Mouse (Mus musculus): ENCODE measurements around the gene Erbb2. TPM values are rescaled to one million over a fixed set of nuclear protein-coding genes. Genes with fewer than 3 reads are reported as not detected.

The Erbb2 gene
- polyA plus RNA-seq, 1 experiment: 105 TPM

DNA sequence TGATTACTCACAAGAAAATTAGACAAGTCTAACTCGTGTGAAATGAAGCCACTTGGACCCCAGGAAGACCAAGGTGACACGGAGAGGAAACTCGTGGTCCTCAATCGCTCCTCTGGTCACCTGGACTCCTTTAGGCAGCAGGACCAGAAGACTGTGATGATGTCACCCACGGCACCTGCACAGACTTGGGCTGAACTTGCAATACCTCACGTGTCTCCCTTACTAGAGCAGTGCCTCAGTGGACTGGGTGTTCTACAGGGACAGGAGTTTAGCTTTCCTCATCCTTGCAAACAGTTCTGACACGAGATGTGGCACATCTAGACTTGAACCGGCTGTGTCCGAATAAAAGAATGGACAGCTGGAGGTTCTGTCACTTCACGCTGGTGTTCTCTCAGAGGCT is 69.8 kb downstream of the Erbb2 start:
- Histone ChIP-seq H3K36me3 (ENCODE audit: control insufficient read depth, insufficient read depth, low read length) (no peaks in the 10 kb centered on the region), H3K4me1 (ENCODE audit: control insufficient read depth, insufficient read depth, insufficient read length, low read length) (no peaks in the 10 kb centered on the region), H3K4me3 (ENCODE audit: low read depth, low read length) (no peak overlapping the region), H3K27ac (ENCODE audit: insufficient read depth, low read depth, low read length) (no peak overlapping the region), H3K27me3 (ENCODE audit: control insufficient read depth, insufficient read depth, low read length) (no peaks in the 10 kb centered on the region; the same call in 1 of the 2 replicates)
- 70% methylated on average over 10 of the region's 10 CpGs for WGBS
- TF ChIP-seq POLR2A (IDR thresholded peaks at IDR 0.05; ENCODE audit: low read depth, low read length) (no peak), CTCF (IDR thresholded peaks at IDR 0.05; ENCODE audit: extremely low read depth, insufficient read length, insufficient replicate concordance, low read depth, low read length) (no peak)

DNA sequence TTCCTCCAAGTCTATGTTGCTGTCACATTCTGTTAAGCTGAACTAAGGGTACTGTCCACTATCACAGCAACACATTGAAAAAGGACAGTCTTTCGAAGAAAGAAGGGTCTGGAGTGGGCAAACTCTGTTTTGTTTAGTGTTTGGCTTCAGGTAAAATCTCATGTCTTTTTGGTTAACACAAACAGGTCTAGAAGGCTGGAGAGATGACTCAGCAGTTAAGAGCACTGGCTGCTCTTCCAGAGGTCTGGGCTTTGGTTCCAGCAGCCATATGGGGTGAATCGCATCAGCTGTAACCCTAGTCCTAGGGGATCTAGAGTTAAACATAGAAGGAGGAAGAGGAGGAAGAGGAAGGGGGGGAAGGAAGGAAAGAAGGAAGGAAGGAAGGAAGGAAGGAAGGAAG is 73.5 kb downstream of the Erbb2 start:
- Histone ChIP-seq H3K4me3 (ENCODE audit: low read depth, low read length) (no peak overlapping the region), H3K36me3 (ENCODE audit: control insufficient read depth, insufficient read depth, low read length) (no peaks in the 10 kb centered on the region), H3K4me1 (ENCODE audit: control insufficient read depth, insufficient read depth, insufficient read length, low read length) (no peaks in the 10 kb centered on the region), H3K27ac (ENCODE audit: insufficient read depth, low read depth, low read length) (no peak overlapping the region), H3K27me3 (ENCODE audit: control insufficient read depth, insufficient read depth, low read length) (no peaks in the 10 kb centered on the region)
- WGBS: 89% methylated on average over 2 of the region's 2 CpGs
- TF ChIP-seq POLR2A (IDR thresholded peaks at IDR 0.05; ENCODE audit: low read depth, low read length) (no peak), CTCF (IDR thresholded peaks at IDR 0.05; ENCODE audit: extremely low read depth, insufficient read length, insufficient replicate concordance, low read depth, low read length) (no peak)

Other genes starting within 250 kb of the Erbb2 start
- gene Med1, start 219.2 kb upstream of the Erbb2 start, polyA plus RNA-seq (2012; rRNA removed): 2.4 and 5.9 TPM in 2 replicates
- 3.6 and 8.1 TPM in 2 replicates for gene Cdk12, start 209.4 kb upstream of the Erbb2 start, polyA plus RNA-seq (2012; rRNA removed)
- 0.11 and 0.13 TPM in 2 replicates for gene Neurod2, start 82.8 kb upstream of the Erbb2 start, polyA plus RNA-seq (2012; rRNA removed)
- 86.8 and 270 TPM in 2 replicates for gene Ppp1r1b, start 64.1 kb upstream of the Erbb2 start, polyA plus RNA-seq (2012; rRNA removed)
- gene Stard3, start 54.1 kb upstream of the Erbb2 start, polyA plus RNA-seq (2012; rRNA removed): 47.0 and 76.5 TPM in 2 replicates
- gene Tcap, start 28.7 kb upstream of the Erbb2 start, polyA plus RNA-seq (2012; rRNA removed): 0.24 and 0.42 TPM in 2 replicates
- not detected in 2 replicates for gene Pnmt, start 26.0 kb upstream of the Erbb2 start, polyA plus RNA-seq (2012; rRNA removed)
- 26.0 and 52.1 TPM in 2 replicates for gene Pgap3, start 12.0 kb upstream of the Erbb2 start, polyA plus RNA-seq (2012; rRNA removed)
- gene Mien1, start 26.5 kb downstream of the Erbb2 start, polyA plus RNA-seq (2012; rRNA removed): 17.2 and 37.7 TPM in 2 replicates
- 33.0 and 137 TPM in 2 replicates for gene Grb7, start 33.9 kb downstream of the Erbb2 start, polyA plus RNA-seq (2012; rRNA removed)
- gene Ikzf3, start 133.6 kb downstream of the Erbb2 start, polyA plus RNA-seq (2012; rRNA removed): 6.6 and 9.7 TPM in 2 replicates
- gene Zpbp2, start 138.6 kb downstream of the Erbb2 start, polyA plus RNA-seq (2012; rRNA removed): not detected in 2 replicates
- 46.3 and 105 TPM in 2 replicates for gene Ormdl3, start 174.9 kb downstream of the Erbb2 start, polyA plus RNA-seq (2012; rRNA removed)
- gene Lrrc3c, start 185.8 kb downstream of the Erbb2 start, polyA plus RNA-seq (2012; rRNA removed): not detected in 2 replicates
- gene Gm12355, start 213.2 kb downstream of the Erbb2 start, polyA plus RNA-seq (2012; rRNA removed): not detected in 2 replicates
- not detected in 2 replicates for gene Gsdma3, start 213.9 kb downstream of the Erbb2 start, polyA plus RNA-seq (2012; rRNA removed)
- gene Gsdma2, start 234.3 kb downstream of the Erbb2 start, polyA plus RNA-seq (2012; rRNA removed): 0.49 and 75.8 TPM in 2 replicates

Measured in small intestine, adult 2 months (tissue).